Mouse (Mus musculus): ENCODE measurements around the gene Pigc. TPM values are rescaled to one million over a fixed set of nuclear protein-coding genes. Genes with fewer than 3 reads are reported as not detected.

The Pigc gene
- total and polyA plus RNA-seq, 3 experiments = 11.3 to 11.6 (median 11.5) TPM

DNA sequence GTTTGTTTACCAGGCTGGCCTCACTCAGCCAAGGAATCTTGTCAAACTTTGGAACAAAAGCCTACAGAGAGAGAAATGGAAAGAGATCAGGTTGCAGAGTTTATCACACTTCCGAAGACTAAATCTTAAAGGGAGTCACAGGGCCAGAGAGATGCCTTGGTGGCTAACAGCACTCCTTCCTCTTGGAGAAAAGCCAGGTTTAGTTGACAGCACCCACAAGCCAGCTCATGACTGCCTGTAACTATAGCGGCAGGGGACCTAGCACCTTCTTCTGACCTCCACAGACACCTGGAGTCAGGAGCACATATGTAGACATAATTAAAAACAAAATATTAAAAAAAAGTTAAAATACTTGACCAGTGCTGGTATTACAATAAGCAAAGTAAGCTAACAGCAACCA is 1.1 kb upstream of the Pigc start:
- intact Hi-C loops (cut with DNase I) = loop anchor here (5.0 kb wide), 1 partner anchor 91 kb away; the partner anchor contains the start of gene Suco
- H3K27ac ChIP-seq = no peak overlapping the region
- peaks cover 7% of the 10 kb centered on the region for H3K36me3 ChIP-seq (ENCODE audit: control insufficient read depth, insufficient read depth, low read length)
- WGBS = 56% methylated on average over 2 of the region's 2 CpGs
- H3K9ac ChIP-seq (ENCODE audit: low read depth, low read length) = no peak overlapping the region
- no peak for DNase-seq
- no peak overlapping the region for H3K4me3 ChIP-seq
- no peak for TF ChIP-seq CTCF (IDR thresholded peaks at IDR 0.05)
- TF ChIP-seq POLR2A (IDR thresholded peaks at IDR 0.05; ENCODE audit: insufficient read depth, low read depth, low read length) = no peak
- no peak for TF ChIP-seq EP300 (IDR thresholded peaks at IDR 0.05; ENCODE audit: insufficient read depth, low read depth, low read length)
- H3K27me3 ChIP-seq (ENCODE audit: control insufficient read depth, insufficient read depth, low read length) = no peaks in the 10 kb centered on the region
- peaks cover 2% of the 10 kb centered on the region for H3K4me1 ChIP-seq (ENCODE audit: control insufficient read depth, insufficient read depth, low read length)
- H3K79me2 ChIP-seq (replicated peaks; ENCODE audit: control insufficient read depth, insufficient read depth, low read length) = no peaks in the 10 kb centered on the region

DNA sequence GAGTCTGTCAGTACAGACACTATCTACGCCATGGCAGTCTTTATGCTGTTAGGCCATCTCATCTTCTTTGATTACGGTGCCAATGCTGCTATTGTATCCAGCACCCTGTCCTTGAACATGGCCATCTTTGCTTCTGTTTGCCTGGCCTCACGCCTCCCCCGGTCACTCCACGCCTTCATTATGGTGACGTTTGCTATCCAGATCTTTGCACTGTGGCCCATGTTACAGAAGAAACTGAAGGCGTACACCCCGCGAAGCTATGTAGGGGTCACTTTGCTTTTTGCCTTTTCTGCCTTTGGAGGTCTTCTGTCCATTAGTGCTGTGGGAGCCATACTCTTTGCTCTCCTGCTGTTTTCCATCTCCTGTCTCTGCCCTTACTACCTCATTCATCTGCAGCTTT is 1.9 kb downstream of the Pigc start:
- Histone ChIP-seq H3K9ac (ENCODE audit: low read depth, low read length) (no peak overlapping the region), H3K27ac (no peak overlapping the region)

DNA sequence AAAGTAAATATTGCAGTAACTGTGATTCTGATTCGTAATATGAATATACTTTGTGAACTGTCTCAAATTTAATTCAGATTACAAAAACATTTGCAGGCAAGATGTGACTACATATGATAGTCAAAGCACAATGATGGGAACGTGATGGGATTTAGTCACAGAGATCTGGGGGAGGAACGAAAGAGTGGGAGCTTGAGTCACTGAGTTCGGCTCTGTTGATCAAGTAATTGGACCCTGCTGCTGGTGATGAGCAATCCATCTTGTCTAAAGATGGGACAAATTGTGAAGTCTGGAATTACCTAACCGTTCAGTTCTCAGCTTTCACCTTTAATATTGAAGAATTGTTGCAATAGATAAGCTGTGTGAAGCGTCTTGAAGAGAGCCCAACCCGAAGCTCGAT is 3.2 kb downstream of the Pigc start:
- Histone ChIP-seq H3K36me3 (ENCODE audit: control insufficient read depth, insufficient read depth, low read length) (peaks cover 7% of the 10 kb centered on the region), H3K27ac (no peak overlapping the region), H3K4me1 (ENCODE audit: control insufficient read depth, insufficient read depth, low read length) (peaks cover 3% of the 10 kb centered on the region), H3K9ac (ENCODE audit: low read depth, low read length) (no peak overlapping the region), H3K79me2 (replicated peaks; ENCODE audit: control insufficient read depth, insufficient read depth, low read length) (no peaks in the 10 kb centered on the region), H3K27me3 (ENCODE audit: control insufficient read depth, insufficient read depth, low read length) (no peaks in the 10 kb centered on the region), H3K4me3 (no peak overlapping the region)
- TF ChIP-seq POLR2A (IDR thresholded peaks at IDR 0.05; ENCODE audit: insufficient read depth, low read depth, low read length) (no peak), CTCF (IDR thresholded peaks at IDR 0.05) (no peak), EP300 (IDR thresholded peaks at IDR 0.05; ENCODE audit: insufficient read depth, low read depth, low read length) (no peak)
- 87% methylated on average over 8 of the region's 8 CpGs for WGBS
- DNase-seq = no peak
- intact Hi-C loops (cut with DNase I) = loop anchor here (10.0 kb wide), 2 partner anchors 573 to 693 kb away; partner anchors contain the start of gene Mettl13

More for the DNA sequence above, 1.9 kb downstream of the Pigc start:
- H3K79me2 ChIP-seq (replicated peaks; ENCODE audit: control insufficient read depth, insufficient read depth, low read length) = no peaks in the 10 kb centered on the region
- no peak for DNase-seq
- peaks cover 2% of the 10 kb centered on the region for H3K4me1 ChIP-seq (ENCODE audit: control insufficient read depth, insufficient read depth, low read length)
- no peak overlapping the region for H3K4me3 ChIP-seq
- TF ChIP-seq POLR2A (IDR thresholded peaks at IDR 0.05; ENCODE audit: insufficient read depth, low read depth, low read length) = no peak
- no peak for TF ChIP-seq EP300 (IDR thresholded peaks at IDR 0.05; ENCODE audit: insufficient read depth, low read depth, low read length)
- no peak for TF ChIP-seq CTCF (IDR thresholded peaks at IDR 0.05)
- H3K27me3 ChIP-seq (ENCODE audit: control insufficient read depth, insufficient read depth, low read length) = no peaks in the 10 kb centered on the region
- 96% methylated on average over 9 of the region's 9 CpGs for WGBS
- peaks cover 7% of the 10 kb centered on the region for H3K36me3 ChIP-seq (ENCODE audit: control insufficient read depth, insufficient read depth, low read length)
- intact Hi-C loops (cut with DNase I) = loop anchor here (10.0 kb wide), 2 partner anchors 574 to 694 kb away; partner anchors contain the start of gene Mettl13

DNA sequence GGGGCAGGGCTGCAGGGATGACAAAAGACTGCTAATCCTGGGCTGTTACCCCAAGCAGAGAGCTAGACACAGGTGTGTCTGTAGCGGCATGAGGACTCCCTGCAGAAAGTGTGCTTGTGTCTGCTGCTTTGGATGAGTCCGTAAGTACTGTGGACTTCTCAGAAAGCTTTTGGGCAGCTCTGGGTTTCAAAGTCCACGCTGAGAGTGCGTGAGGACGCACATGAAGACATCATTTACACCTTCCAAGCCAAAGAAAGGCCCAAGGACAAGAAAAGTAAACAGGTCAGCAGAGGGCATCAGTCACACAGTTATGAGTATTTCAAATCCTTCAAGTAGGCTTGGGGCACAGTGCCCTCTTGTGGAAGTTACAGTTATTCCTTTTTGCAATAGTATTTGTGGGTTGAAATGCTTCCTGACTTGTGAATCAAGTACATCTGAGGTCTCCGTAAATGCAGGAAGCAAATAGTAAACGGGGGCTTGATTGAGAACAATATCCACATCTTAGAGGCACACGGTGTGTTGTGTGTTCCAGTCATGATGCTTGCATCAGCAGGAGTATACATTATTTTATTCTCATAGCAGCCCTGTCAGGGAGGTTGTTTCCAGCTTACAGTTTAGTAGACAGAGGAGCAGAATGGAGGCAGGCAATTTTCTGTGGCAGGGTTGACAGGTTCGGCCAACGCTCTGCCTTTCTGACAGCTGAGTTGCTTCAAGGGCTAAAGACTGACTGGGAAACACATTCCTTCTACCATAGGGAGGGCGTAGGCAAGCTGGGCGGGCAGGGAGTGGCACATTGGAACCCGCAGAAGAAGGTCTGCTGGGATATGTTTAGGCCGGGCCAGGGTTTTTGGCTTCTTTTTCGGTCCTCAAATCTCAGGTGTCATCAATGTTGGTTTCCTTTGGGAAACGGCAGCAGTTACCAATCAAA is 7.5 kb downstream of the Pigc start:
- Histone ChIP-seq H3K36me3 (ENCODE audit: control insufficient read depth, insufficient read depth, low read length) (no peaks in the 10 kb centered on the region), H3K27me3 (ENCODE audit: control insufficient read depth, insufficient read depth, low read length) (no peaks in the 10 kb centered on the region), H3K4me1 (ENCODE audit: control insufficient read depth, insufficient read depth, low read length) (peaks cover 1% of the 10 kb centered on the region; the same call in 1 of the 2 replicates), H3K9ac (ENCODE audit: low read depth, low read length) (no peak overlapping the region), H3K79me2 (replicated peaks; ENCODE audit: control insufficient read depth, insufficient read depth, low read length) (no peaks in the 10 kb centered on the region), H3K4me3 (no peak overlapping the region), H3K27ac (no peak overlapping the region; the same call in 1 of the 2 replicates)
- peak; percentile 63 to 68 for DNase-seq
- WGBS = 43% methylated on average over 16 of the region's 16 CpGs
- TF ChIP-seq CTCF (IDR thresholded peaks at IDR 0.05) (peak; percentile 94), EP300 (IDR thresholded peaks at IDR 0.05; ENCODE audit: insufficient read depth, low read depth, low read length) (no peak)
- intact Hi-C loops (cut with DNase I) = loop anchor here (2.0 to 10.0 kb wide), 5 partner anchors 61 to 688 kb away; partner anchors contain the start of gene Mettl13

DNA sequence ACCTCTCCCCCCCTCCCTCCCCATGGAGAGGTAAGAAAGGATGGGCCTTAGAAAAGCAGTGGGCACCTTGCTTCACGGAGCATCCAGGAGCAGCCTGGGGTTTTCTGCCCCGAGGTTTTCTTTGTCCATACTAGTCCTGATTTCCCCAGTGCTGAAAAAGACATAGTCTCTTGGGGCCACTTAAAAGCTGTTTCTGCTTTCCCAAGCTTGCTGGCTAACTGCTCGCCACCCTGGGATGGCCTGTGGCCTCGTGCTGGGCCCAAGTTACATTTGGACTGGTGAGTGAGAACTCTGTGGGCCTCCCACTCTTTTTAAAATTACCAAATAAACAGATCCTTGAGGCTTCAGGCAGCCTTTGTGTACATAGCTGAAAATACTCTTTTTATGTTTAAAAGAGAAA is 8.3 kb downstream of the Pigc start:
- Histone ChIP-seq H3K36me3 (ENCODE audit: control insufficient read depth, insufficient read depth, low read length) (no peaks in the 10 kb centered on the region), H3K4me1 (ENCODE audit: control insufficient read depth, insufficient read depth, low read length) (peaks cover 1% of the 10 kb centered on the region; the same call in 1 of the 2 replicates), H3K79me2 (replicated peaks; ENCODE audit: control insufficient read depth, insufficient read depth, low read length) (no peaks in the 10 kb centered on the region), H3K4me3 (no peak overlapping the region), H3K9ac (ENCODE audit: low read depth, low read length) (no peak overlapping the region), H3K27ac (peak overlapping the region; percentile 17; the same call in 1 of the 2 replicates), H3K27me3 (ENCODE audit: control insufficient read depth, insufficient read depth, low read length) (no peaks in the 10 kb centered on the region)
- 61% methylated on average over 4 of the region's 4 CpGs for WGBS
- no peak for TF ChIP-seq CTCF (IDR thresholded peaks at IDR 0.05)
- TF ChIP-seq EP300 (IDR thresholded peaks at IDR 0.05; ENCODE audit: insufficient read depth, low read depth, low read length) = no peak
- TF ChIP-seq POLR2A (IDR thresholded peaks at IDR 0.05; ENCODE audit: insufficient read depth, low read depth, low read length) = no peak
- intact Hi-C loops (cut with DNase I) = loop anchor here (2.0 to 10.0 kb wide), 5 partner anchors 60 to 687 kb away; partner anchors contain the start of gene Mettl13
- DNase-seq = peak; percentile 42 to 49

Measured in heart, adult 2 months (tissue).